In genomic region chr11:100271878-100272277, GRCm38 (mm10) we compare ENCODE assay signal across 38 mouse cellular contexts. TPM values are rescaled to one million over a fixed set of nuclear protein-coding genes. Genes with fewer than 3 reads are reported as not detected.
"Had no signal": no experiment of that assay in that cellular context is flagged by ENCODE, and none has a peak within 500 bp of the region (broad histone marks: within the 10 kb centered on the region; RNA-seq: fewer than 3 reads in every experiment).

No protein-coding gene starts in this region.

- H3K4me1 ChIP-seq: intestine, embryonic 15.5 days; liver, embryonic 12.5 days had no signal

- H3K9ac ChIP-seq: heart, embryonic 13.5 days; heart, embryonic 15.5 days; hindbrain, embryonic 14.5 days; intestine, embryonic 15.5 days; limb, embryonic 12.5 days; liver, embryonic 12.5 days; liver, embryonic 14.5 days had no signal

- ATAC-seq: hindbrain, embryonic 16.5 days; inflammation-experienced regulatory T-cells, adult 6 months; intestine, embryonic 15.5 days; intestine, postnatal 0 days; liver, embryonic 12.5 days had no signal

- H3K27ac ChIP-seq: heart, adult 2 months; heart, embryonic 13.5 days; heart, embryonic 15.5 days; hindbrain, embryonic 14.5 days; intestine, embryonic 15.5 days; layer of hippocampus, adult 2 months; left cerebral cortex, adult 2 months; limb, embryonic 10.5 days; limb, embryonic 12.5 days; liver, embryonic 12.5 days; liver, embryonic 14.5 days had no signal

- H3K9me3 ChIP-seq: heart, embryonic 13.5 days; heart, embryonic 15.5 days; intestine, embryonic 15.5 days; limb, embryonic 10.5 days; limb, embryonic 12.5 days; liver, embryonic 12.5 days had no signal

- H3K4me3 ChIP-seq: heart, adult 2 months; heart, embryonic 13.5 days; heart, embryonic 15.5 days; intestine, embryonic 15.5 days; layer of hippocampus, adult 2 months; left cerebral cortex, adult 2 months; limb, embryonic 10.5 days; limb, embryonic 12.5 days; liver, embryonic 12.5 days had no signal

- H3K4me2 ChIP-seq: heart, embryonic 11.5 days; heart, embryonic 13.5 days; heart, embryonic 15.5 days; hindbrain, embryonic 14.5 days; intestine, embryonic 15.5 days; limb, embryonic 12.5 days; liver, embryonic 12.5 days had no signal

- H3K36me3 ChIP-seq: heart, embryonic 13.5 days; heart, embryonic 15.5 days; intestine, embryonic 15.5 days; limb, embryonic 10.5 days; limb, embryonic 12.5 days; liver, embryonic 12.5 days had no signal

- DNase-seq: gastrocnemius, postnatal 14 days; gastrocnemius, postnatal 36 days; heart, adult 11 months; heart, adult 2 months; heart, postnatal 14 days; heart, postnatal 36 days; kidney, adult 18-20 months; kidney, adult 8-10 months; kidney, postnatal 10 days; kidney, postnatal 25 days; kidney, postnatal 4 days; liver had no signal

RNA-seq across cellular contexts. Expression of gene Krt42, which starts 2.2 kb away (rescaled TPM):
- total RNA-seq: gastrocnemius, adult 18-20 months; gastrocnemius, adult 8-10 months; gastrocnemius, postnatal 14 days; gastrocnemius, postnatal 36 days; heart, adult 2 months; heart, postnatal 14 days; heart, postnatal 36 days; hematopoietic stem cell, adult 5-6 weeks; layer of hippocampus, adult 2 months; layer of hippocampus, postnatal 10 days; layer of hippocampus, postnatal 25 days; left cerebral cortex, adult 2 months; left cerebral cortex, postnatal 14 days; left cerebral cortex, postnatal 36 days had no signal
- polyA plus RNA-seq: gonadal fat pad, adult 2 months; heart, adult 2 months; heart, embryonic 13.5 days; heart, embryonic 15.5 days; heart, postnatal 0 days; hindbrain, embryonic 11.5 days; hindbrain, embryonic 14.5 days; hindbrain, embryonic 16.5 days; inflammation-experienced regulatory T-cells, adult 6 months; intestine, embryonic 15.5 days; kidney, embryonic 14.5 days; kidney, embryonic 16.5 days; limb, embryonic 10.5 days; limb, embryonic 12.5 days; liver, embryonic 12.5 days; liver, embryonic 14.5 days had no signal

RNA-seq across cellular contexts. Expression of gene Krt17, which starts 11.0 kb away (rescaled TPM):
- total RNA-seq: gastrocnemius, adult 8-10 months; gastrocnemius, postnatal 14 days; heart, adult 2 months; heart, postnatal 36 days; hematopoietic stem cell, adult 5-6 weeks; layer of hippocampus, adult 2 months; layer of hippocampus, postnatal 10 days; layer of hippocampus, postnatal 25 days; left cerebral cortex, adult 2 months; left cerebral cortex, postnatal 14 days; left cerebral cortex, postnatal 36 days had no signal

RNA-seq across cellular contexts. Expression of gene Krt16, which starts 23.2 kb away (rescaled TPM):
- total RNA-seq: gastrocnemius, adult 18-20 months; gastrocnemius, adult 8-10 months; gastrocnemius, postnatal 14 days; gastrocnemius, postnatal 36 days; heart, adult 2 months; heart, postnatal 14 days; heart, postnatal 36 days; hematopoietic stem cell, adult 5-6 weeks; layer of hippocampus, adult 2 months; layer of hippocampus, postnatal 10 days; layer of hippocampus, postnatal 25 days; left cerebral cortex, adult 2 months; left cerebral cortex, postnatal 14 days; left cerebral cortex, postnatal 36 days had no signal
- polyA plus RNA-seq: gonadal fat pad, adult 2 months; heart, adult 2 months; heart, embryonic 11.5 days; heart, embryonic 13.5 days; heart, embryonic 15.5 days; heart, postnatal 0 days; hindbrain, embryonic 11.5 days; hindbrain, embryonic 14.5 days; hindbrain, embryonic 16.5 days; inflammation-experienced regulatory T-cells, adult 6 months; intestine, embryonic 15.5 days; intestine, postnatal 0 days; kidney, embryonic 14.5 days; kidney, embryonic 16.5 days; limb, embryonic 10.5 days; limb, embryonic 12.5 days; liver, embryonic 12.5 days; liver, embryonic 14.5 days had no signal
